Mouse (Mus musculus) ES-Bruce4 (cell line): Measurements from ENCODE around the gene Cdh23. TPM values are rescaled to one million over a fixed set of nuclear protein-coding genes. Genes with fewer than 3 reads are reported as not detected.

Experiments
- H3K27ac ChIP-seq: 2 replicates; pipeline ENCODE4 v1.5.1; 2012; ENCODE audit warnings: low read length, inconsistent platforms; ENCODE audit not compliant: insufficient read depth
- H3K27me3 ChIP-seq: 2 replicates; pipeline ENCODE4 v1.6.1; 2012; ENCODE audit warnings: mild to moderate bottlenecking, low read length, inconsistent platforms; ENCODE audit not compliant: control insufficient read depth, poor library complexity, insufficient read depth, severe bottlenecking
- H3K36me3 ChIP-seq: 2 replicates; pipeline ENCODE4 v1.6.1; 2012; ENCODE audit warnings: inconsistent platforms, mild to moderate bottlenecking, low read length, moderate library complexity; ENCODE audit not compliant: control insufficient read depth, poor library complexity, insufficient read depth, severe bottlenecking
- H3K4me1 ChIP-seq: one replicate; pipeline ENCODE4 v1.8.1; 2011; ENCODE audit warnings: low read length; ENCODE audit not compliant: control insufficient read depth, insufficient read depth
- H3K4me3 ChIP-seq: 2 replicates; pipeline ENCODE4 v1.5.1; 2011; ENCODE audit warnings: low read depth, mild to moderate bottlenecking, low read length
- H3K9ac ChIP-seq: 2 replicates; pipeline ENCODE4 v1.6.1; 2012; ENCODE audit warnings: low read depth, mild to moderate bottlenecking, inconsistent platforms; ENCODE audit not compliant: poor library complexity, severe bottlenecking
- H3K9me3 ChIP-seq: replicated peaks from 2 replicates; pipeline ENCODE4 v1.6.1; 2012; ENCODE audit warnings: mild to moderate bottlenecking, low read length, inconsistent platforms; ENCODE audit not compliant: control insufficient read depth, poor library complexity, insufficient read depth, severe bottlenecking
- CTCF ChIP-seq: IDR thresholded peaks from one replicate; pipeline ENCODE4 v1.8.1; 2011; ENCODE audit warnings: low read depth, low read length
- EP300 ChIP-seq: IDR thresholded peaks from 2 replicates; pipeline ENCODE4 v1.6.1; 2011; ENCODE audit warnings: low read depth, low read length; ENCODE audit not compliant: insufficient read depth
- POLR2A ChIP-seq: IDR thresholded peaks from one replicate; pipeline ENCODE4 v1.8.1; 2011; ENCODE audit warnings: low read length; ENCODE audit not compliant: insufficient read depth
- polyA plus RNA-seq: library from polyadenylated mRNA; stranded (reverse); fragments of >200 nt; gene quantifications from 2 replicates; pipeline ENCODE4 v1.2.4, GENCODE M21; 2011; ENCODE audit warnings: low read depth; ENCODE audit not compliant: missing spikeins, insufficient read depth, insufficient read length

Gene Cdh23
- polyA plus RNA-seq, 1 experiment = 0.33 TPM

DNA sequence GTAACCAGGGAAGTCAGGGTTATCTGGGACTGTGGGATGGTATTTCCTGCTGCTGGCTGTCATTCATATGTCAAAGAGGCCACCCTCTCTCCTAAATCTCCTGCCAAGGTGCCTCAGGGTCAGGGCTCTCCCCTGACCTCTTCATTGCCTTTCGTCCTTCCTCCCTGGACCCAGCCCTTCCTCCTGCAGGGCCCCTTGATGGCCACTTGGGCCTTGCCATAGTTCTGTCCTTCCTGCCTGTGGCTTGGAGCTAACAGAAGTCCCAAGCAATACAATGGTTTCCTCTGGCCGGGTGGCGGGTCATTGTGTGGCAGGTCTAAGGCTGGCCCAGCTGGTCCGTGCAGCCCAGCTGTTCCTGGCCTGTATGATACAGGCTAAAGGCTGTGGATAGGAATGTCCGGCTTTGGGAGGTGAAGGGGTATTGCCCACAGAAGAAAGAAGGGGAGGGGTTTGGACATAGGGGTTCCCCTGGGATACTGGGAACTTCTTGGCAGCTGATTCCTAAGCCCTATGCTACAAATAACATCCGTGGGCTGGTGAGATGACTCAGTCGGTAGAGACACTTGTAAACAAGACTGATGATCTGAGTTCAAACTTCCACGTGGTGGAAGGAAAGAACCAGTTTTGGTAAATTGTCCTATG is 322.2 kb downstream of the Cdh23 start:
- H3K27me3 ChIP-seq = no peaks in the 10 kb centered on the region
- no peaks in the 10 kb centered on the region for H3K4me1 ChIP-seq
- H3K27ac ChIP-seq = no peak overlapping the region
- no peak overlapping the region for H3K4me3 ChIP-seq
- H3K36me3 ChIP-seq = no peaks in the 10 kb centered on the region
- no peak overlapping the region for H3K9ac ChIP-seq
- TF ChIP-seq POLR2A (no peak), EP300 (no peak), CTCF (no peak)
- H3K9me3 ChIP-seq = no peaks in the 10 kb centered on the region

DNA sequence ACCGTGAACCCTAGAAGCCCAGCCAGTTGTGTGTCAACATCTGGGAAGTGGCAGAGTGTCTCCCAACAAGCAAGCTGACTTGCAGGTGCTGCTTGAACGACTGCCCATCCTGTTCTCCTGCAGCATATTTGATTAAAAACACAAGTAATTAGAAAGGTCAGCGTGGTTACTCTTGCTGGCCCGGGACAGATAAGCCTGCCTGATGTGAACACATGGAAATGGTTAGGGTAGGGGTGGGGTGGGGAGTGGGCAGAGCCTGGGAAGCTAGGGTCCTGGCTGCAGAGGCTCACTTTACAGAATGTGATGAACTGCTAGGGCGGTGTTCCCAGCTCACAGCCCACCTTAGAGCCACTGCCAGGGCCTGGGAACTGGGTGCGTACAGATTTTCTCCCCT is 322.8 kb downstream of the Cdh23 start:
- no peak overlapping the region for H3K27ac ChIP-seq

DNA sequence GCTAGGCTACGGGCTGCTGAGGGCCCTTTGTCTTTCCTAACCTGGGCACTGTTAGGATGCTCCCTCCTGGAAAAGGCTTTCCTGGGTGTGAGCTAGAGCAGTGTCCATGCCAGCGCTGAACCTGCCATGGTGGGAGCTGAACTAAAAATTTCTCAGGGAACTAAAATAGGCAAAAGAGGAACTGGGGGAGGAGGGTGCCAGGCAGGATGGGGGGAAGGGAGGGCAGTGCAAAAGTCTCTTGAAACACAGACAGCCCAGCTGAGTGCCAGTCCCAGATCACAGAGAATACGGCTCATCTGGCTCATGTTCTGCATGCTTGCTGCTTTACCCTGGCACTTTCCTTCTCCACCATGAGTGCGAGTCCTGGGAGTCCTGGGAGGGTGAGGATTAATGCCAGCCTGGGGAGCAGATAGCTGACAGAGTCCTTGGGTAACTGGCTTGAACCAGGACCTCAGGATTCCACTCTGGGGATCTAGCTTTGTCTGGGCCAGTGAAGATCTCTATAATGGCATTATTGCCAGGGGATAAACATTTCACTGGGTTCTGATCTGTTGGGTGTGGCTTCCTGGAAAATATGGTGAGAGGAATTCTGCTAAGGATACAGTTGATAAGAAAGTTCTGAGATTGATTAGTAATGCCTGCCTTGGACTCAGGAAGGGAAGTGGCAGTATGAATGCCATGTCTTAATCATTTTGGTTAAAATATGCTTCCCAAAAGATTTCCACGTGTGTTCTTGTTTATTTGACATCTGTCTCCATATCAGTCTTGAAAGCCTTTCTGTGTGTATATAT is 324.5 kb downstream of the Cdh23 start:
- TF ChIP-seq EP300 = no peak
- no peak for TF ChIP-seq POLR2A
- TF ChIP-seq CTCF = no peak
- Histone ChIP-seq H3K9me3 (no peaks in the 10 kb centered on the region), H3K4me3 (no peak overlapping the region), H3K36me3 (no peaks in the 10 kb centered on the region), H3K27me3 (no peaks in the 10 kb centered on the region), H3K27ac (no peak overlapping the region), H3K9ac (no peak overlapping the region), H3K4me1 (no peaks in the 10 kb centered on the region)

More for the DNA sequence above, 322.8 kb downstream of the Cdh23 start:
- Histone ChIP-seq H3K36me3 (no peaks in the 10 kb centered on the region), H3K4me1 (no peaks in the 10 kb centered on the region), H3K4me3 (no peak overlapping the region), H3K9me3 (no peaks in the 10 kb centered on the region), H3K9ac (no peak overlapping the region), H3K27me3 (no peaks in the 10 kb centered on the region)
- TF ChIP-seq CTCF = no peak
- TF ChIP-seq EP300 = no peak
- no peak for TF ChIP-seq POLR2A

DNA sequence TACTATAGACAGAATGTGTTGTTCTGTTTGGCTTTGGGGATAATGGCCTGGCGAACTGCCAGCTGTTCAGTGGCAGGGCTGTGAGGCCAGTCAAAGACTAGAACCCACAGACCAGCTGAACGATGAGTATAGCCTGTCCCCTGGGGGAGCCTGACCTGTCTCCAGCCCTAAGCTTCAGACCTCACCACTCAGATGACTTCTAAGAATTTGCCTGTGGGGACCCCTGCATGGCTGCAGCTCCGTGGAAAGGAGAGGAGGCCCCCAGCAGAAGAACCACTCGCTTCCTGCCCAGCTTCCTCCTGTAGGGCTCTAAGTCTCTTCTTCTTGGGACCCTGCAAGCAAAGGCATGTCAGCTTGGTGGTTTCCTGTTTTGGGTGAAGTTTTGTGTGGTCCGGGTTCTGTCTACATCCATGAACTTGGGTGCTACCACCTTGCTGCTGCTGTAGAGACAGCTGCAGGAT is 325.7 kb downstream of the Cdh23 start:
- Histone ChIP-seq H3K27me3 (no peaks in the 10 kb centered on the region), H3K4me3 (no peak overlapping the region), H3K27ac (no peak overlapping the region), H3K4me1 (no peaks in the 10 kb centered on the region), H3K9me3 (no peaks in the 10 kb centered on the region), H3K36me3 (no peaks in the 10 kb centered on the region), H3K9ac (no peak overlapping the region)
- TF ChIP-seq EP300 (no peak), POLR2A (no peak)

DNA sequence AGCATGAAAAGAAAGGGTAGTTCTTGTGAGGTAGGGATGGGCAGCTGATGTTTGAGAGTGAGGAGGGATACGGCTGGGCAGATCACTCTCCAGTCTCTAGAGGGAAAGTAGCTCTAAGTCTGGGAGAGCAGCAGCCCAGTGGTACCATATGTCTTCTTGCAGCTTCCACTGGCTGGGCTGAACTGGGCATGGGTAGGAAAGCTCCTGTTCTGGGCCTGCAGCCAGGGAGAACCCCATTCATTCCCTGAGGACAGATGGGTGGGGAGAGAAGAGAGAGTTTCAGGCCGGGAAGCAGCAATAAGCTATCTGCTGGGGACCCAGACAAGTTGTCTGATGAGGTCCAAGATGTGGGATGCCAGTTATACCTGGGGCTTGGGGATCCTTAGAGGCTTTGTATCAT is 326.2 kb downstream of the Cdh23 start:
- H3K9me3 ChIP-seq = no peaks in the 10 kb centered on the region
- H3K4me1 ChIP-seq = no peaks in the 10 kb centered on the region
- TF ChIP-seq EP300 (no peak), CTCF (no peak), POLR2A (no peak)
- no peaks in the 10 kb centered on the region for H3K36me3 ChIP-seq
- H3K27me3 ChIP-seq = no peaks in the 10 kb centered on the region
- H3K4me3 ChIP-seq = no peak overlapping the region
- no peak overlapping the region for H3K27ac ChIP-seq
- no peak overlapping the region for H3K9ac ChIP-seq

DNA sequence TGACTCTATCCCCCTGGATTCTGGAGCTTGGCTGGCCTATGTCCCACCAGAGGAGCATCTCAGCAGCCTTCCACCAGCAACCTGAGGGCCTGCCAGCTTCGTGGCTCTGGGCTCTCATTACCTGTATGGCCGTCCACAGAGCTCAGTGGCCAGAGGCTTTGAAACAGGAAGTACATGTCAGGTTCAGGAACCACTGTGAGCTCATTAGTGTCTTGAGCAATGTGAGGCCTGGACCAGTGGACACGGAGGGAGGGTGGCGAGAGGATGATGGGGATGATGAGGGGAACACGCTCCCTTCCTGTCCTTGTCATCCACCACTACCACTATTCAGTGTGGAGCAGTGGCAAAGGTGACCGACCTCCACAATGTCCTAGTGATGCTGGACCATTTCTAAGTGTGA is 326.9 kb downstream of the Cdh23 start:
- H3K4me3 ChIP-seq = no peak overlapping the region
- no peaks in the 10 kb centered on the region for H3K4me1 ChIP-seq
- H3K27me3 ChIP-seq = no peaks in the 10 kb centered on the region
- no peak overlapping the region for H3K27ac ChIP-seq
- no peak for TF ChIP-seq EP300
- TF ChIP-seq POLR2A = no peak
- no peak for TF ChIP-seq CTCF
- no peaks in the 10 kb centered on the region for H3K9me3 ChIP-seq
- no peaks in the 10 kb centered on the region for H3K36me3 ChIP-seq
- no peak overlapping the region for H3K9ac ChIP-seq
